Mouse (Mus musculus) CH12.LX (cell line): ENCODE results near the gene Olfr1434. TPM values are rescaled to one million over a fixed set of nuclear protein-coding genes. Genes with fewer than 3 reads are reported as not detected.
"Not testable (repeated sequence)": the region's sequence is repeated elsewhere in the genome, so short reads cannot be mapped to it uniquely, and the experiment has no call there.

Experiments used
- DNase-seq: peaks from one replicate; pipeline ENCODE4 v3.0.0-alpha.2; 2013; ENCODE audit errors: extremely low read depth
- H3K27ac ChIP-seq: 2 replicates; pipeline ENCODE4 v1.5.1; 2012; ENCODE audit warnings: low read depth, mild to moderate bottlenecking, control low read depth, moderate library complexity; ENCODE audit not compliant: insufficient read depth
- H3K27me3 ChIP-seq: replicated peaks from 2 replicates; pipeline ENCODE3; 2012; ENCODE audit warnings: inconsistent platforms
- H3K36me3 ChIP-seq, 2 experiments: replicated peaks in 1 of 2; 2 replicates each; pipeline versions ENCODE3 to v1.6.1; 2012; ENCODE audit warnings: inconsistent platforms in 1 of 2, low read length in 1 of 2, mild to moderate bottlenecking in 1 of 2, mixed read lengths in 1 of 2, moderate library complexity in 1 of 2; ENCODE audit not compliant: control insufficient read depth in 1 of 2, insufficient read depth in 1 of 2
- H3K4me1 ChIP-seq, 2 experiments: 2 replicates each; pipeline ENCODE4 v1.6.1; 2012; ENCODE audit warnings: inconsistent platforms in 1 of 2, moderate library complexity in 1 of 2; ENCODE audit not compliant: insufficient read depth in 2 of 2, control insufficient read depth in 1 of 2
- H3K4me2 ChIP-seq: 2 replicates; pipeline ENCODE4 v1.6.1; 2012; ENCODE audit warnings: low read depth, mild to moderate bottlenecking, control low read depth; ENCODE audit not compliant: poor library complexity, insufficient read depth, severe bottlenecking
- H3K4me3 ChIP-seq, 3 experiments: fragments of 150-350 bp in 1 of 3; sonication (generic) in 1 of 3; replicated peaks in 1 of 3; 2 replicates each; pipeline versions ENCODE3 to v1.5.1; 2011 to 2012; ENCODE audit warnings: low read depth in 2 of 3, low read length in 2 of 3, mild to moderate bottlenecking in 2 of 3, moderate library complexity in 2 of 3, control low read depth in 1 of 3, improper control_type of control experiment in 1 of 3, inconsistent platforms in 1 of 3, mixed read lengths in 1 of 3; ENCODE audit not compliant: poor library complexity in 1 of 3
- H3K79me2 ChIP-seq: replicated peaks from 2 replicates; pipeline ENCODE4 v1.6.1; 2012; ENCODE audit warnings: mild to moderate bottlenecking, moderate library complexity; ENCODE audit not compliant: control insufficient read depth, poor library complexity, insufficient read depth, severe bottlenecking; ENCODE audit errors: extremely low read depth
- H3K9ac ChIP-seq: 2 replicates; pipeline ENCODE4 v1.6.1; 2012; ENCODE audit warnings: low read depth, mild to moderate bottlenecking, control low read depth, moderate library complexity; ENCODE audit not compliant: insufficient read depth
- H3K9me3 ChIP-seq: replicated peaks from 2 replicates; pipeline ENCODE3; 2012; ENCODE audit warnings: low read length, inconsistent platforms, mixed read lengths
- BHLHE40 ChIP-seq: IDR thresholded peaks from 2 replicates; pipeline ENCODE4 v1.6.1; 2011; ENCODE audit warnings: mild to moderate bottlenecking, low read depth, low read length, improper control_type of control experiment
- E2F4 ChIP-seq: IDR thresholded peaks from 2 replicates; pipeline ENCODE4 v1.6.1; 2011; ENCODE audit warnings: low read depth, low read length, improper control_type of control experiment; ENCODE audit not compliant: insufficient replicate concordance
- EP300 ChIP-seq: IDR thresholded peaks from 2 replicates; pipeline ENCODE4 v1.6.1; 2011; ENCODE audit warnings: low read length, improper control_type of control experiment
- IRF4 ChIP-seq: IDR thresholded peaks from 2 replicates; pipeline ENCODE4 v1.6.1; 2014; ENCODE audit warnings: low read depth, mild to moderate bottlenecking, inconsistent platforms, low read length, improper control_type of control experiment
- JUN ChIP-seq: IDR thresholded peaks from 2 replicates; pipeline ENCODE4 v1.6.1; 2011; ENCODE audit warnings: low read depth, mild to moderate bottlenecking, low read length, improper control_type of control experiment, moderate library complexity; ENCODE audit not compliant: insufficient read depth
- MAFK ChIP-seq: IDR thresholded peaks from 2 replicates; pipeline ENCODE4 v1.6.1; 2011; ENCODE audit warnings: low read length, improper control_type of control experiment; ENCODE audit not compliant: insufficient replicate concordance
- MAX ChIP-seq: IDR thresholded peaks from 2 replicates; pipeline ENCODE4 v1.6.1; 2011; ENCODE audit warnings: low read length, improper control_type of control experiment
- MEF2A ChIP-seq: IDR thresholded peaks from 2 replicates; pipeline ENCODE4 v1.6.1; 2014; ENCODE audit warnings: low read depth, mild to moderate bottlenecking, inconsistent platforms, low read length, improper control_type of control experiment, borderline replicate concordance
- MXI1 ChIP-seq: IDR thresholded peaks from 2 replicates; pipeline ENCODE4 v1.6.1; 2011; ENCODE audit warnings: mild to moderate bottlenecking, low read depth, low read length, improper control_type of control experiment
- NELFE ChIP-seq: IDR thresholded peaks from 2 replicates; pipeline ENCODE4 v1.6.1; 2011; ENCODE audit warnings: low read depth, low read length, improper control_type of control experiment
- NRF1 ChIP-seq: IDR thresholded peaks from 2 replicates; pipeline ENCODE4 v1.6.1; 2014; ENCODE audit warnings: low read depth, mild to moderate bottlenecking, inconsistent platforms, low read length, improper control_type of control experiment, moderate library complexity
- SMC3 ChIP-seq: IDR thresholded peaks from 2 replicates; pipeline ENCODE4 v1.6.1; 2011; ENCODE audit warnings: low read depth, low read length, improper control_type of control experiment
- TBP ChIP-seq: conservative IDR thresholded peaks from 2 replicates; pipeline ENCODE4 v1.6.1; 2011; ENCODE audit warnings: low read depth, low read length, improper control_type of control experiment
- UBTF ChIP-seq: IDR thresholded peaks from 2 replicates; pipeline ENCODE4 v1.6.1; 2012; ENCODE audit warnings: low read depth, mild to moderate bottlenecking, inconsistent platforms, low read length, improper control_type of control experiment, moderate library complexity
- USF2 ChIP-seq: conservative IDR thresholded peaks from 2 replicates; pipeline ENCODE4 v1.6.1; 2011; ENCODE audit warnings: low read depth, low read length, improper control_type of control experiment
- ZKSCAN1 ChIP-seq: IDR thresholded peaks from 2 replicates; pipeline ENCODE4 v1.6.1; 2012; ENCODE audit warnings: low read depth, inconsistent platforms, low read length, improper control_type of control experiment, borderline replicate concordance
- ZNF384 ChIP-seq: IDR thresholded peaks from 2 replicates; pipeline ENCODE4 v1.6.1; 2012; ENCODE audit warnings: low read depth, low read length, improper control_type of control experiment, inconsistent platforms
- dilution Hi-C: fragments of 300-500 bp; cut with MboI; formaldehyde crosslinking; loops from 2 replicates; pipeline ENCODE4 v1.14.3; 2020; ENCODE audit warnings: low sequenced_read_pairs; ENCODE audit not compliant: extremely low pct_unique_long_range_greater_than_20kb, extremely low pct_ligation_motif_present
- in situ Hi-C: fragments of 300-500 bp; cut with MboI; formaldehyde crosslinking; loops from 3 replicates; pipeline ENCODE4 v1.14.3; 2019; ENCODE audit warnings: low sequenced_read_pairs, low pct_ligation_motif_present, low pct_unique_long_range_greater_than_20kb, mixed read lengths
- polyA plus RNA-seq: library from polyadenylated mRNA; unstranded; fragments of >175 nt; gene quantifications from 2 replicates; pipeline ENCODE4 v1.2.1, GENCODE M21; 2012; ENCODE audit warnings: low read depth; ENCODE audit not compliant: insufficient read length
- total RNA-seq, 2 experiments: library from RNA; depleted of rRNA; stranded (reverse); fragments of 300-350 nt in 1 of 2; fragments of >200 nt in 1 of 2; gene quantifications; 2 replicates each; pipeline ENCODE4 v1.2.3; 2012 to 2014

Gene Olfr1434
- total and polyA plus RNA-seq, 3 experiments, result not detected

DNA sequence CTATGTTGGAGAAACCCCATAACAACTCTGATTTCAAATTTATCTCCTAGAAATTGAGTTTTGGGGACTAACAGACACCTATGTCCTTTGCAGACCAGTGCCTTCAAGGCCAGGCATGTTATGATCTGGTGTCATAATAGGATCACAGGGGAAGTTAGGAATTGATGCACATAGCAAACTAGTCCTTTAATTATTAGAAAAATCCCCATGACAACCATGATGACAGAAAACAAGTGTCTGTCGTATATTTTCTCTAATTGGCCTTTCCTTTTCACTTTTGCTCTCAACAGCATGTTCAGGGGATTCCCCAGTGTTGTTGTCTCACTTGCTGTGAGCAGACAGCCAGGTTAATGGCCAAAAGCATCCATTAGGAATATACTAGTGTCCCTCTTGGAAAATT is 18.9 kb upstream of the Olfr1434 start, which contains the start of gene Olfr235:
Olfr235 (plus strand) TSS at position 301 of the 400 bp plus-strand sequence.
- H3K79me2 ChIP-seq, result no peaks in the 10 kb centered on the region
- H3K4me3 ChIP-seq, result no peak within 1 kb of the TSS
- peaks cover 0 to 3% of the 10 kb centered on the region in 2 experiments; a peak in 1 of 4 replicates for H3K4me1 ChIP-seq
- no peak within 1 kb of the TSS for H3K27ac ChIP-seq
- no peak within 1 kb of the TSS for H3K4me2 ChIP-seq
- TF ChIP-seq ZKSCAN1 (no peak), MAFK (no peak), MAX (no peak), ZNF384 (no peak), USF2 (no peak)
- no peaks in the 10 kb centered on the region for H3K9me3 ChIP-seq
- in situ Hi-C loops, result no loop called here
- no peak within 1 kb of the TSS for H3K9ac ChIP-seq
- no peaks in the 10 kb centered on the region for H3K36me3 ChIP-seq
- no peaks in the 10 kb centered on the region for H3K27me3 ChIP-seq
- dilution Hi-C loops, result no loop called here
- DNase-seq, result no peak

GRCm38 (mm10) chr19:12292979-12293378 is 13.3 kb downstream of the Olfr1434 start:
- TF ChIP-seq IRF4, result no peak
- no peak for TF ChIP-seq TBP
- TF ChIP-seq EP300, result no peak
- no peak for TF ChIP-seq MEF2A
- TF ChIP-seq E2F4, result no peak
- TF ChIP-seq MXI1, result no peak
- TF ChIP-seq NRF1, result no peak
- no peak for TF ChIP-seq ZKSCAN1
- no peak for TF ChIP-seq UBTF
- no peak for TF ChIP-seq BHLHE40
- TF ChIP-seq MAFK, result no peak
- no peak for TF ChIP-seq JUN
- no peak for TF ChIP-seq SMC3
- TF ChIP-seq NELFE, result no peak
- H3K9me3 ChIP-seq, result no peaks in the 10 kb centered on the region
- no peak overlapping the region for H3K9ac ChIP-seq
- no peak for DNase-seq
- H3K27ac ChIP-seq, result no peak overlapping the region
- in situ Hi-C loops, result no loop called here
- dilution Hi-C loops, result no loop called here
- H3K36me3 ChIP-seq, result no peaks in the 10 kb centered on the region
- no peak overlapping the region for H3K4me2 ChIP-seq
- H3K79me2 ChIP-seq, result no peaks in the 10 kb centered on the region
- H3K27me3 ChIP-seq, result no peaks in the 10 kb centered on the region
- no peaks in the 10 kb centered on the region for H3K4me1 ChIP-seq
- H3K4me3 ChIP-seq, result no peak overlapping the region

DNA sequence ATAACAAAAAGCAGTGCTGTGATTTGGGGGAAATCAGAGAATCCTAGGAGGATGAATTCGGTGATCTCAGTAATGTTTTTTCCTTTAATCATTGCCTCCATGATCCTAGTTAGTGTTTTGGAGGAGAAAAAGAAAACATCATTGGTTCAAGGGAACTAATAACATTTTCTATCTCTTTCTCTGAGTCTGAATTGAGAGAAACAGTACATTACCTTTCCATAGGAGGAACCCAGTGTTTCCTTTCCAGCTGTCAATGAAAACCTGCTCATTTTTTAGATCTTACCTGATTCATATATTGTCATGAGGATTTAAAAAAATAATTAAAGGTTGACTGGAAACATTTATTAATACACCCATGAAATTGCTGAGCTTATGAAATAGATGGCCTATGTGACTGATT is 19.4 kb downstream of the Olfr1434 start, which contains the start of gene Olfr1436:
Olfr1436 (minus strand) TSS at position 101 of the 400 bp plus-strand sequence.
- DNase-seq, H3K4me2 ChIP-seq, H3K9me3 ChIP-seq, H3K9ac ChIP-seq, in situ Hi-C loops, H3K4me3 ChIP-seq, H3K36me3 ChIP-seq, H3K4me1 ChIP-seq, H3K27ac ChIP-seq, H3K79me2 ChIP-seq, dilution Hi-C loops, H3K27me3 ChIP-seq: not testable (repeated sequence)
